Mouse (Mus musculus): ENCODE measurements around the gene Rnf32.

Gene Rnf32

GRCm38 (mm10) chr5:29195570-29196263 lies at the start of gene Rnf32:
Rnf32 (plus strand) TSS chr5:29195992.
- peak; percentile 82 for DNase-seq (ENCODE audit: low spot score)

GRCm38 (mm10) chr5:29150146-29150545 lies 45.6 kb upstream of the Rnf32 start:
- no peak for DNase-seq (ENCODE audit: low spot score)

GRCm38 (mm10) chr5:29159849-29160248 lies 35.9 kb upstream of the Rnf32 start:
- no peak for DNase-seq (ENCODE audit: low spot score)

GRCm38 (mm10) chr5:29166947-29167346 lies 28.8 kb upstream of the Rnf32 start:
- no peak for DNase-seq (ENCODE audit: low spot score)

- no peak for DNase-seq (ENCODE audit: low spot score)
Measured at GRCm38 (mm10) chr5:29170193-29170592, 25.6 kb upstream of the Rnf32 start.

- no peak for DNase-seq (ENCODE audit: low spot score)
Measured at GRCm38 (mm10) chr5:29171165-29171564, 24.6 kb upstream of the Rnf32 start.

GRCm38 (mm10) chr5:29186798-29187197 lies 9.0 kb upstream of the Rnf32 start:
- DNase-seq (ENCODE audit: low spot score), result no peak

GRCm38 (mm10) chr5:29195231-29195569 lies 592 bp upstream of the Rnf32 start:
- DNase-seq (ENCODE audit: low spot score), result no peak

- no peak for DNase-seq (ENCODE audit: low spot score)
Measured at GRCm38 (mm10) chr5:29196264-29196658, 469 bp downstream of the Rnf32 start.

- no peak for DNase-seq (ENCODE audit: low spot score)
Measured at GRCm38 (mm10) chr5:29197187-29197586, 1.4 kb downstream of the Rnf32 start.

- DNase-seq (ENCODE audit: low spot score), result no peak
Measured at GRCm38 (mm10) chr5:29198960-29199488, 3.2 kb downstream of the Rnf32 start.

GRCm38 (mm10) chr5:29199868-29200267 lies 4.1 kb downstream of the Rnf32 start:
- DNase-seq (ENCODE audit: low spot score), result no peak

GRCm38 (mm10) chr5:29205690-29206089 lies 9.9 kb downstream of the Rnf32 start:
- DNase-seq (ENCODE audit: low spot score), result peak; percentile 23

GRCm38 (mm10) chr5:29211980-29212555 lies 16.3 kb downstream of the Rnf32 start:
- no peak for DNase-seq (ENCODE audit: low spot score)

GRCm38 (mm10) chr5:29217997-29218396 lies 22.2 kb downstream of the Rnf32 start:
- no peak for DNase-seq (ENCODE audit: low spot score)

- DNase-seq (ENCODE audit: low spot score), result no peak
Measured at GRCm38 (mm10) chr5:29224089-29224488, 28.3 kb downstream of the Rnf32 start.

GRCm38 (mm10) chr5:29230481-29230880 lies 34.7 kb downstream of the Rnf32 start:
- DNase-seq (ENCODE audit: low spot score), result no peak

GRCm38 (mm10) chr5:29238379-29238778 lies 42.6 kb downstream of the Rnf32 start:
- no peak for DNase-seq (ENCODE audit: low spot score)

- DNase-seq (ENCODE audit: low spot score), result no peak
Measured at GRCm38 (mm10) chr5:29244769-29245168, 49.0 kb downstream of the Rnf32 start.

- no peak for DNase-seq (ENCODE audit: low spot score)
Measured at GRCm38 (mm10) chr5:29250795-29251495, 55.2 kb downstream of the Rnf32 start.

GRCm38 (mm10) chr5:29251496-29251873 lies 55.7 kb downstream of the Rnf32 start:
- DNase-seq (ENCODE audit: low spot score), result no peak

- DNase-seq (ENCODE audit: low spot score), result no peak
Measured at GRCm38 (mm10) chr5:29253876-29254275, 58.1 kb downstream of the Rnf32 start.

- DNase-seq (ENCODE audit: low spot score), result no peak
Measured at GRCm38 (mm10) chr5:29270879-29271278, 75.1 kb downstream of the Rnf32 start.

Measured in lung, postnatal 25 days (tissue).